Mouse (Mus musculus) heart, embryonic 15.5 days (tissue): Measurements from ENCODE around the gene Ssmem1. TPM values are rescaled to one million over a fixed set of nuclear protein-coding genes. Genes with fewer than 3 reads are reported as not detected.
A peak's percentile ranks its signal among the peaks of the same experiment; 100 is the strongest.

Experiments used
- ATAC-seq: fragments of 200-750 bp; cut with Nextera tagmentation; replicated peaks from 2 replicates; pipeline ENCODE4 v1.8.0; 2017; ENCODE audit warnings: low read depth, moderate TSS enrichment; ENCODE audit not compliant: insufficient number of reproducible peaks, insufficient read depth, low FRiP score
- H3K27ac ChIP-seq: fragments of 300-500 bp; sonication (generic); 2 replicates; pipeline ENCODE4 v1.5.1; 2015; ENCODE audit warnings: mild to moderate bottlenecking, inconsistent platforms
- H3K27me3 ChIP-seq: fragments of 300-500 bp; sonication (generic); 2 replicates; pipeline ENCODE4 v1.6.1; 2015; ENCODE audit warnings: inconsistent platforms
- H3K36me3 ChIP-seq: fragments of 300-500 bp; sonication (generic); 2 replicates; pipeline ENCODE4 v1.6.1; 2015; ENCODE audit warnings: mild to moderate bottlenecking, inconsistent platforms
- H3K4me1 ChIP-seq: fragments of 300-500 bp; sonication (generic); replicated peaks from 2 replicates; pipeline ENCODE4 v1.6.1; 2015; ENCODE audit warnings: inconsistent platforms
- H3K4me2 ChIP-seq: fragments of 300-500 bp; sonication (generic); 2 replicates; pipeline ENCODE4 v1.6.1; 2015; ENCODE audit warnings: inconsistent platforms, mild to moderate bottlenecking, moderate library complexity
- H3K4me3 ChIP-seq: fragments of 300-500 bp; sonication (generic); 2 replicates; pipeline ENCODE4 v1.5.1; 2015; ENCODE audit warnings: mild to moderate bottlenecking, inconsistent platforms
- H3K9ac ChIP-seq: fragments of 300-500 bp; sonication (generic); 2 replicates; pipeline ENCODE4 v1.6.1; 2015; ENCODE audit warnings: mild to moderate bottlenecking, inconsistent platforms
- H3K9me3 ChIP-seq: fragments of 300-500 bp; sonication (generic); replicated peaks from 2 replicates; pipeline ENCODE4 v1.6.1; 2016; ENCODE audit warnings: inconsistent platforms
- WGBS: fragments of 180-500 bp; shearing (Covaris S2); methylation state at CpG from one replicate; pipeline ENCODE4 v1.1.7; 2015; ENCODE audit warnings: mixed read lengths; 5-methylcytosine and 5-hydroxymethylcytosine counted together
- polyA plus RNA-seq: library from polyadenylated mRNA; unstranded; fragments of >200 nt; fragmentation: Nextera tagmentation; extraction: Ambion mirVana; gene quantifications from 2 replicates; pipeline ENCODE4 v1.2.1, GENCODE M21; 2015

Ssmem1 gene
- polyA plus RNA-seq, 1 experiment from 2014 or later = 0.14 TPM

DNA sequence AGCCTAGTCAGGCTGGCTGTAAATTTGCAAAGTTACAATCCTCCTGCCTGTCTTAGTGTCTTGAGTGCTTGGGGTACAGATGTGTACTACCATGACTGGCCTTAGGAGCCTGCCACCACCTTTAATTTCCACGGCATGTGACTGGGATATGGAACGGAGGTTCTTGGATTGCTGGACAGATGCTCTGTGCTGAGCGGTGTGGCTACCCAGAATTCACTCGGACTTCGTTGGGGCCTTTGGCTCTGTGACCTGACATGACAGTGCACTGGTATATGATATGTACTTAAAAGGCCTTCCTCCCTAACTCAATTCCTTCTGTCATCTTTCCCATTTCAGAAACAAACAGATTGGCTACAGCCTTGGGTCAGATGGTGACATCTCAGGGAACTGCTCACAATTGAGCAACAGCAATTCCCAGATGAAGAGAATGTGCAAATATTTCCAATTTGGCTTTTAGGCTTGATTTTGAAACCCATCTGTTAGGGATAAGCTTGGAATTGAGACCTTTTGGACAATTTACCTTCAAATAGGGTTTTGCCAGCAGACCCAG, 45.0 kb downstream of the Ssmem1 start:
- no peak overlapping the region for H3K9ac ChIP-seq
- H3K9me3 ChIP-seq = no peaks in the 10 kb centered on the region
- H3K4me2 ChIP-seq = no peak overlapping the region
- 89% methylated on average over 5 of the region's 5 CpGs for WGBS
- peaks cover 17% of the 10 kb centered on the region for H3K4me1 ChIP-seq
- no peaks in the 10 kb centered on the region for H3K36me3 ChIP-seq
- H3K4me3 ChIP-seq = no peak overlapping the region
- H3K27me3 ChIP-seq = no peaks in the 10 kb centered on the region
- ATAC-seq = no peak
- H3K27ac ChIP-seq = no peak overlapping the region; the same call in 1 of the 2 replicates

DNA sequence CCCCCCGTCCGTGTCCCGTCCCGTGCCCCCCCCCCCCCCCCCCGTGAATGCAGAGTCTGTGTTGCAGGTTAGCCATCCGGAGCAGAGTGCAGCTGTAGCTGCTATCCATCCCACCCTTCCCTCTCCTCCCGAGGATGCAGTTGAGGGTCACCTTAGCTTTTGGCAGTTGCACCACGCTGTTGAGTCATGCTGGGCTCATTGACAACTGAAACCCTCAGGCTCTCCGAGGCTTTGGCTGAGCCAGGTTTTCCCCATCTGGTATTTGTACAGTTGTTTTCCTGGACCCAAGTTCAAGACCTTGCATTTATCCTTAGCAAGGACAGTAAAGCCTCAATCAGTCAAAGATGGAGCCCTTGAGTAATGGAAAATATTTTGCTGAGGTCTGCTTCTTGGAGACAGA, 46.4 kb downstream of the Ssmem1 start:
- H3K4me3 ChIP-seq = no peak overlapping the region
- H3K36me3 ChIP-seq = no peaks in the 10 kb centered on the region
- peak overlapping the region; percentile 15; the same call in 1 of the 2 replicates for H3K27ac ChIP-seq
- H3K4me1 ChIP-seq = peaks cover 17% of the 10 kb centered on the region
- 7% methylated on average over 5 of the region's 9 CpGs for WGBS
- H3K4me2 ChIP-seq = no peak overlapping the region
- no peaks in the 10 kb centered on the region for H3K9me3 ChIP-seq
- no peaks in the 10 kb centered on the region for H3K27me3 ChIP-seq
- ATAC-seq = 0 out of 2 replicates have a peak, but pooled peaks have one; percentile 43
- no peak overlapping the region for H3K9ac ChIP-seq

DNA sequence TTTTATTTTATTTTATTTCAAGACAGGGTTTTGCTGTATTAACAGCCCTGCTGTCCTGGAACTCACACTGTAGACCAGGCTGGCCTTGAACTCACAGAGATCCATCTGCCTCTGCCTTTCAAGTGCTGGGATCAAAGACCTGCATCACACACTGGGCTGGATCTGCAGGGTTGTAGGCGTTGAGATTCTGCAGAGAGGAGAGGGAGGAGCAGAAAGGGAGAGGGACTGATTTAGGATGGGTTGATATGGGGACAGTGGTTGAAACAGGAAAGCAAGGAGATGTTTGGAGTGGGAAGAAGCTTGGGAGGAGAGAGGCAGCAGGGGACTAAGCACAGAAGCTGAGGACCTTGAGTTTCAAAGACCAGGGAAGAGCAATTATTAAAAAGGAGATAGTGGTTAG, 50.1 kb downstream of the Ssmem1 start:
- Histone ChIP-seq H3K27ac (no peak overlapping the region), H3K27me3 (no peaks in the 10 kb centered on the region), H3K4me2 (no peak overlapping the region), H3K36me3 (no peaks in the 10 kb centered on the region), H3K9ac (no peak overlapping the region), H3K4me1 (peaks cover 6% of the 10 kb centered on the region), H3K9me3 (no peaks in the 10 kb centered on the region), H3K4me3 (no peak overlapping the region)
- ATAC-seq = no peak
- 56% methylated on average over 1 of the region's 1 CpGs for WGBS

DNA sequence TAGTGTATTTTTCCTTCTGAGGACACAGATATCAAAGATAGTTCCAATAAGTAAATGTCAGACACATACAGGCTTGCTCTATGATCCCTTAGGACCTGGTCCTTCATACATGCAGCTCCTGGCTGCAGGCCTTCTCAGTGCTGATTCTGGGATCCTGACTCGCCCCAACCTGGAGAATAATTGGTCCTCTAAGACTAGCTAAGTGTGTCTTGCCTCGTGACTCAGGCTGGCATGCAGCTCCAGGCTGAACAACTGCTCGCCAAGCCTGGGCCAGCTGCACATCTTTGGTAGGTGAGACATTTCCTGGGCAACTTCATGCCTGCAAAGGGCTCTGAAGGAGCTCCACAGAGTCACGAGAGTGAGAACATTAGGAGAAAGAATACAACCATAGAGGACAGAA, 52.5 kb downstream of the Ssmem1 start:
- 77% methylated on average over 4 of the region's 4 CpGs for WGBS
- Histone ChIP-seq H3K4me3 (no peak overlapping the region), H3K4me2 (no peak overlapping the region), H3K9me3 (no peaks in the 10 kb centered on the region), H3K27me3 (no peaks in the 10 kb centered on the region), H3K36me3 (no peaks in the 10 kb centered on the region), H3K4me1 (no peaks in the 10 kb centered on the region), H3K9ac (no peak overlapping the region), H3K27ac (no peak overlapping the region)
- no peak for ATAC-seq

DNA sequence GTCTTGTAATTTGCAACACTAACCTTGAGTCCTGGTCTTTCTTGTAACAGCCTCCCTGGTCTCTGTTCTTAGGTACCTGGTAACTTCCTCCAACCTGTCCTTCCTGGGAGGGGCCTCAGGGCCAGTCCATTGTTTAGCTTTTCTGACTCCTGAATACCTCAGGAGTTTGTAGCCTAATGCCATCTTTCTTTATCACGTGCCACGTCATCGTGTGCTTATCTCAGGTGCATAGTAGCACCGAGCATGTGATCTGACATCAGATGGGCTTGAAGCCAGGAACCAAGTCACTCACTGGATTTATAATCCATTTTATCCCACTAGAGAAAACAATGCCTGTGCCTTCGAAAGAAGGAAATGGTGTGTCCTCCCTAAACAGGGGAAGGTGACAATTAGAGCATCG, 53.9 kb downstream of the Ssmem1 start:
- no peak overlapping the region for H3K9ac ChIP-seq
- no peak overlapping the region for H3K27ac ChIP-seq
- WGBS = 61% methylated on average over 6 of the region's 6 CpGs
- no peaks in the 10 kb centered on the region for H3K4me1 ChIP-seq
- no peaks in the 10 kb centered on the region for H3K27me3 ChIP-seq
- H3K4me2 ChIP-seq = no peak overlapping the region
- no peak overlapping the region for H3K4me3 ChIP-seq
- ATAC-seq = no peak
- H3K9me3 ChIP-seq = no peaks in the 10 kb centered on the region
- H3K36me3 ChIP-seq = no peaks in the 10 kb centered on the region

DNA sequence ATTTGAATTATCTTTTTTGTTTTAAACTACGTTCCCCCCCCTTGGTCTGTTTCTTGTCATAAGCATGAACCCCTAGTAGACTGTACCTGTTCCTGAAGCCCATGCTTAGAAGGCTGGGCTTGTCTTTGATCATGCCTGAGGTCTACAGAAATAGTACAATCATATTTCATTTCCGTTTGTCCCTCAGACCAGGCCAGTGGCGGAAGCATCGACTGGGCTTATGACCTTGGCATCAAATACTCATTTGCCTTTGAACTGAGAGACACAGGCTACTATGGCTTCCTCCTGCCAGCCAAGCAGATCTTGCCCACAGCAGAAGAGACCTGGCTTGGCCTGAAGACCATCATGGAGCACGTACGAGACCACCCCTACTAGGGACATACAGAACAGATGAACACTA, 54.4 kb downstream of the Ssmem1 start:
- WGBS = 86% methylated on average over 6 of the region's 6 CpGs

DNA sequence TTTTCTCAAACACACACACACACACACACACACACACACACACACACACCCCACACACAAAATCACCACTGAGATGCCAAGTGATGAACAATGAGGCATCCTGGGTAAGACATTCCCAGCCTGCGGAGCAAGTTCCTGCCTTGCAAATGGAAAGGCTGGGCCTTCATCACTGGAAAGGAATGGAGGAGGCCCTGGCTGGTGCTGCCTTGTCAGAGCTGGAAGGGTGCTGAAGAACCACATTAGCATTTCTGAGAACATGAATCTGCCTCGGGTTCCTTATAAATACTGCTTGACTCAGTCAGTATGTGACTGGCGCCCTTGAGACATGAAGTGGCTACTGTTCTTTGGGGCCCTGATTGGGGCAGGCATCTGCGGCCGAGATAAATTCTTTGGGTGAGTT, 58.4 kb downstream of the Ssmem1 start, which contains the start of gene Cpa4:
TSS of gene Cpa4 (plus strand) at position 301 of the 400 bp plus-strand sequence.
- peaks cover 30% of the 10 kb centered on the region for H3K4me1 ChIP-seq
- H3K9ac ChIP-seq = no peak within 1 kb of the TSS
- H3K4me3 ChIP-seq = no peak within 1 kb of the TSS
- no peak within 1 kb of the TSS for H3K4me2 ChIP-seq
- no peak for ATAC-seq
- no peak within 1 kb of the TSS for H3K27ac ChIP-seq
- H3K36me3 ChIP-seq = no peaks in the 10 kb centered on the region
- no peaks in the 10 kb centered on the region for H3K27me3 ChIP-seq
- 64% methylated on average over 5 of the region's 5 CpGs for WGBS
- H3K9me3 ChIP-seq = no peaks in the 10 kb centered on the region

More for the DNA sequence above, 54.4 kb downstream of the Ssmem1 start:
- no peaks in the 10 kb centered on the region for H3K27me3 ChIP-seq
- H3K36me3 ChIP-seq = no peaks in the 10 kb centered on the region
- H3K27ac ChIP-seq = no peak overlapping the region
- H3K9ac ChIP-seq = no peak overlapping the region
- no peaks in the 10 kb centered on the region for H3K9me3 ChIP-seq
- H3K4me3 ChIP-seq = no peak overlapping the region
- no peak overlapping the region for H3K4me2 ChIP-seq
- H3K4me1 ChIP-seq = no peaks in the 10 kb centered on the region
- no peak for ATAC-seq

DNA sequence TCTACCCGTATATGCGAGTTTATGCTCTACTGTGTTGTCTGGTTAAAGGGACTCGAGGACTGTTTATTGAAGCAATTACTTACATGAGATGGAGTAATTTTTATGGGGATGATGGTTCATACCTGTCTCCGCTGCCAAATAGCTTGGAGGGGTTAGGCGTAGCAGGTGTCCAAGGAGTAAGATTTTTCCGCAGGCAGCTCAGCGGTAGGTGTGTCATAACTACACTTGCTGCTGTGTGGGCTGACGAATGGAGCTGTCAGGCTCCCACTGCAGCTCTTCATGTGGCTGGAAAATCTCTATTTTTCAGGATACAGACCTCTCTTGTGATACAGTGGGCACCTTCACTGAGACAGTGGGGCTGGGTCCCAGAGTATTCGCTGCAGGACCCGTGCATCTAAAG, 59.7 kb downstream of the Ssmem1 start:
- 84% methylated on average over 10 of the region's 10 CpGs for WGBS
- H3K36me3 ChIP-seq = no peaks in the 10 kb centered on the region
- ATAC-seq = no peak

More for the DNA sequence above, 59.7 kb downstream of the Ssmem1 start:
- no peak overlapping the region for H3K4me3 ChIP-seq
- H3K9me3 ChIP-seq = no peaks in the 10 kb centered on the region
- no peak overlapping the region for H3K4me2 ChIP-seq
- H3K27ac ChIP-seq = no peak overlapping the region
- peaks cover 36% of the 10 kb centered on the region for H3K4me1 ChIP-seq
- H3K9ac ChIP-seq = no peak overlapping the region
- no peaks in the 10 kb centered on the region for H3K27me3 ChIP-seq

Other genes with a start within 250 kb of the Ssmem1 start
- 40.9 and 46.3 TPM in 2 replicates for gene Ube2h, start 205.3 kb upstream of the Ssmem1 start, polyA plus RNA-seq
- gene Zc3hc1, start 118.8 kb upstream of the Ssmem1 start, polyA plus RNA-seq = 36.1 and 42.4 TPM in 2 replicates
- gene Klhdc10, start 108.0 kb upstream of the Ssmem1 start, polyA plus RNA-seq = 14.8 and 19.5 TPM in 2 replicates
- gene Tmem209, start 66 bp upstream of the Ssmem1 start, polyA plus RNA-seq = 19.8 and 26.5 TPM in 2 replicates
- 2.1 and 3.9 TPM in 2 replicates for gene Cpa2, start 31.7 kb downstream of the Ssmem1 start, polyA plus RNA-seq
- 1.6 and 2.4 TPM in 2 replicates for gene Cpa4, start 58.5 kb downstream of the Ssmem1 start, polyA plus RNA-seq
- gene Cpa5, start 101.2 kb downstream of the Ssmem1 start, polyA plus RNA-seq = 0.32 and 0.58 TPM in 2 replicates
- gene Cpa1, start 129.4 kb downstream of the Ssmem1 start, polyA plus RNA-seq = 3.2 and 5.0 TPM in 2 replicates
- 9.3 and 10.0 TPM in 2 replicates for gene Cep41, start 183.9 kb downstream of the Ssmem1 start, polyA plus RNA-seq
- 1,527 and 1,993 TPM in 2 replicates for gene Mest, start 213.7 kb downstream of the Ssmem1 start, polyA plus RNA-seq